Mouse (Mus musculus): ENCODE results near the gene Ubap2l. TPM values are rescaled to one million over a fixed set of nuclear protein-coding genes. Genes with fewer than 3 reads are reported as not detected.

Gene Ubap2l
- polyA plus RNA-seq, 2 experiments, result 52.4 to 70.4 TPM

DNA sequence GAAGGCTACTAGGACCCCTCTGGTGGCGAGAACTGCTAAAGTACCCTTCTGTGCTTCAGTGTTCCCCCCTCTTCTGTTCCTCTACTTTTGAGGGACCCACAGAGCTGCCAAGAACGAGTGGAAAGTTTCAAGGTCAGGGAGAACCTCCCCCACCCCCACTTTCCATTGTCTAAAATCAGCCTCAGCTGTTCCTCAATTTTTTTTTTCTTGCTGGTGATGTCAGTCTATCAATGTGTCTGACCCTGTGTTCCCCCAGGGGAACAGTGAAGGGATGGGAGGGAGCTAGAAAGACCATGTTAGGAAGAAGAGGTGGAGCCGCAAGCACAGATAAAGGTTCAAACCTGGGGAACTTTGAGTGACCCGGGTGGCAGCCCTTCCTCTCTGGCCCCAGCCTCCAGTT lies 19.9 kb upstream of the Ubap2l start, which contains the start of gene Tpm3:
TSS of gene Tpm3 (plus strand) at position 356 of the 400 bp plus-strand sequence.
- Histone ChIP-seq H3K4me2 (ENCODE audit: low read depth) (no peak within 1 kb of the TSS), H3K27ac (no peak within 1 kb of the TSS), H3K36me3 (replicated peaks; ENCODE audit: control insufficient read depth, insufficient read depth, low read depth) (no peaks in the 10 kb centered on the region), H3K9me3 (ENCODE audit: control insufficient read depth, low read length) (no peaks in the 10 kb centered on the region), H3K9ac (replicated peaks) (no peak within 1 kb of the TSS), H3K27me3 (ENCODE audit: control insufficient read depth, insufficient read depth, low read length) (no peaks in the 10 kb centered on the region), H3K4me1 (replicated peaks; ENCODE audit: control insufficient read depth in 2 of 2, insufficient read depth in 2 of 2, low read length in 1 of 2) (no peaks in the 10 kb centered on the region), H3K4me3 (ENCODE audit: insufficient read depth in 1 of 2, low read depth in 2 of 2, low read length in 2 of 2) (no peak within 1 kb of the TSS)
- 39% methylated on average over 4 of the region's 4 CpGs for WGBS (ENCODE audit: insufficient replicate concordance)
- DNase-seq (ENCODE audit: low read depth in 3 of 3, low spot score in 3 of 3) (no peak), ATAC-seq (ENCODE audit: insufficient read depth) (no peak)
- TF ChIP-seq EP300 (IDR thresholded peaks at IDR 0.05; ENCODE audit: low read depth) (no peak), CTCF (IDR thresholded peaks at IDR 0.05; ENCODE audit: low read depth) (no peak)

DNA sequence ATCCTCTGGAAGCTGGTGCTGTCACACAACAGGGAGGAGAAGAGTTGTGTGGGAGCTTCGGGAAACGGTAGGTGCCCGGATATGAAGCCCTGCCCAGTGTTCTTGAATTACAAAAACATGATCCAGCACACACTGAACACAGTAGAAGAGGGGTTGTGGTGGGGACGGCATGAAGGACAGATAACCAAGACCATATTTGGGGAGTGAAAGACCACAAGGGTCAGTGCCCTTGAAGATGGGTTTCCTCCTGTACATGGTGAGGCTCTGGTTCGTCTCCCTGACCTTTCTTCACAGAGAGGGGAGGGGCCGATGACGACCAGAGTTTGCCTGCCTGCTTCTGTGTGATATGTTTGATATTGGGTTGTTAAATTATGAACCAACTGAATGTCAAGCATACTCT lies 17.3 kb upstream of the Ubap2l start:
- Histone ChIP-seq H3K4me2 (ENCODE audit: low read depth) (no peak overlapping the region), H3K4me1 (replicated peaks; ENCODE audit: control insufficient read depth in 2 of 2, insufficient read depth in 2 of 2, low read length in 1 of 2) (no peaks in the 10 kb centered on the region), H3K27ac (no peak overlapping the region), H3K27me3 (ENCODE audit: control insufficient read depth, insufficient read depth, low read length) (no peaks in the 10 kb centered on the region), H3K4me3 (ENCODE audit: insufficient read depth in 1 of 2, low read depth in 2 of 2, low read length in 2 of 2) (no peak overlapping the region), H3K9me3 (ENCODE audit: control insufficient read depth, low read length) (no peaks in the 10 kb centered on the region), H3K9ac (replicated peaks) (no peak overlapping the region), H3K36me3 (replicated peaks; ENCODE audit: control insufficient read depth, insufficient read depth, low read depth) (no peaks in the 10 kb centered on the region)
- ATAC-seq (ENCODE audit: insufficient read depth) (no peak), DNase-seq (ENCODE audit: low read depth in 3 of 3, low spot score in 3 of 3) (no peak)
- TF ChIP-seq EP300 (IDR thresholded peaks at IDR 0.05; ENCODE audit: low read depth), result no peak
- 47% methylated on average over 7 of the region's 7 CpGs for WGBS (ENCODE audit: insufficient replicate concordance)

DNA sequence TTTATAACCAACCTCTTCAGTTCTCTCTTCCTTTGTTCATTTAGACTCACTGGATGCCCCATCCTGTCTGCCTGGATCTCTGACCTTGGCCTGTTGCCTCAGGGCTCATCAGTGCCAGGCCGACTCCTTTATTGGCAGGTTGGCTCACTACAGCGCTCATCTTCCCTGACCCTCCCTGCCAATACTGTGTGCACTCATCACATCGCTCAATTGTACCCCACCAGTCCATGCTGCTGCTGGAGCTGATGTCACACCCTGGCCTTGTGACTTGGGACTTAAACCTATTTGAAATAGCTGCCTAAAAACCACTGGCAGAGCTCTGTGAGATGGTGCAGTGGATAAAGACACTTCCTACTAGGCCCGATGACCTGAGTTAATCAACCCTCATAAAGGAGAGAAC lies 15.4 kb upstream of the Ubap2l start:
- Histone ChIP-seq H3K4me1 (replicated peaks; ENCODE audit: control insufficient read depth in 2 of 2, insufficient read depth in 2 of 2, low read length in 1 of 2) (no peaks in the 10 kb centered on the region), H3K27ac (no peak overlapping the region), H3K4me2 (ENCODE audit: low read depth) (no peak overlapping the region), H3K9me3 (ENCODE audit: control insufficient read depth, low read length) (no peaks in the 10 kb centered on the region), H3K4me3 (ENCODE audit: insufficient read depth in 1 of 2, low read depth in 2 of 2, low read length in 2 of 2) (no peak overlapping the region), H3K9ac (replicated peaks) (no peak overlapping the region), H3K27me3 (ENCODE audit: control insufficient read depth, insufficient read depth, low read length) (no peaks in the 10 kb centered on the region), H3K36me3 (replicated peaks; ENCODE audit: control insufficient read depth, insufficient read depth, low read depth) (no peaks in the 10 kb centered on the region)
- DNase-seq (ENCODE audit: low read depth in 3 of 3, low spot score in 3 of 3) (no peak), ATAC-seq (ENCODE audit: insufficient read depth) (no peak)
- 78% methylated on average over 4 of the region's 4 CpGs for WGBS (ENCODE audit: insufficient replicate concordance)
- TF ChIP-seq EP300 (IDR thresholded peaks at IDR 0.05; ENCODE audit: low read depth), result no peak
- no peak for TF ChIP-seq CTCF (IDR thresholded peaks at IDR 0.05; ENCODE audit: low read depth)

DNA sequence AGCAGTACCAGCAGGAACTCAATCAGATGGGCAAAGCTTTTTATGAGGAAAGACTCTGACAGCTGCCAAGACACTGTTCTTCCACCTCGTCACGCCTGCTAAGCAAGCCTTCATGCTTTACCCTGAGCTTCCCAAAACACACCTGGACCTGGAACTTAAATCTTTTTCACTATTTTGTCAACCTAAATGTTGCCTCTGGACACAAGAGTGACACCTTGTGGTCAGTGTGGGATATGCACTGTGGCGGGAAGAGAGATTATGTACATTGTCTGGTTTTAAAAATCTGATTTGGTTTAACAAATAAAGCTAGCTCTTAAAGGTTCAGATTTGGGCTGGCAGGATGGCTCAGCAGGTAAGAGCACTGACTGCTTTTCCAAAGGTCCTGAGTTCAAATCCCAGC lies 13.1 kb upstream of the Ubap2l start:
- WGBS (ENCODE audit: insufficient replicate concordance), result 42% methylated on average over 3 of the region's 3 CpGs
- Histone ChIP-seq H3K4me3 (ENCODE audit: insufficient read depth in 1 of 2, low read depth in 2 of 2, low read length in 2 of 2) (no peak overlapping the region), H3K4me2 (ENCODE audit: low read depth) (no peak overlapping the region), H3K27ac (no peak overlapping the region), H3K36me3 (replicated peaks; ENCODE audit: control insufficient read depth, insufficient read depth, low read depth) (peaks cover 10% of the 10 kb centered on the region), H3K9me3 (ENCODE audit: control insufficient read depth, low read length) (no peaks in the 10 kb centered on the region), H3K27me3 (ENCODE audit: control insufficient read depth, insufficient read depth, low read length) (no peaks in the 10 kb centered on the region), H3K4me1 (replicated peaks; ENCODE audit: control insufficient read depth in 2 of 2, insufficient read depth in 2 of 2, low read length in 1 of 2) (no peaks in the 10 kb centered on the region), H3K9ac (replicated peaks) (no peak overlapping the region)
- ATAC-seq (ENCODE audit: insufficient read depth), result no peak
- no peak for DNase-seq (ENCODE audit: low read depth in 3 of 3, low spot score in 3 of 3)
- TF ChIP-seq EP300 (IDR thresholded peaks at IDR 0.05; ENCODE audit: low read depth) (no peak), CTCF (IDR thresholded peaks at IDR 0.05; ENCODE audit: low read depth) (peak; percentile 87)

DNA sequence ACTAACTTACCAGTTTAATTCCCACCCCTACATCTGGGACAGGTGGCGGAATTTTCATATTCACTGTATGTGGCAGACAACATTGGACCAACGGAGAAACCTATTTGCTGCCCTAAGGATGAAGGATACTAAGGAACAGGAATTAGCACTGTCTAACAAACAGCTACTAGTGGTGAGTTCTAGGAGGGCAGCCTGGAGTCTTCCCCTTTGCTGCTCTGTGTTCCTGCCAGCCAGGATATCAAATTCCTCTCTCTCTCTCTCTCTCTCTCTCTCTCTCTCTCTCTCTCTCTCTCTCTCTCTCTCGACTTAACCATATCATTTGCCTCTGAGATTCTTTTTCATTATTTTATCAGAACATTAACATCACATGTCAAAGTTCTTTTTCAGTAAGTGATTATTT lies 12.0 kb upstream of the Ubap2l start:
- no peaks in the 10 kb centered on the region for H3K27me3 ChIP-seq (ENCODE audit: control insufficient read depth, insufficient read depth, low read length)
- no peak overlapping the region for H3K4me3 ChIP-seq (ENCODE audit: insufficient read depth in 1 of 2, low read depth in 2 of 2, low read length in 2 of 2)
- no peak overlapping the region for H3K9ac ChIP-seq (replicated peaks)
- H3K9me3 ChIP-seq (ENCODE audit: control insufficient read depth, low read length), result no peaks in the 10 kb centered on the region
- TF ChIP-seq EP300 (IDR thresholded peaks at IDR 0.05; ENCODE audit: low read depth), result no peak
- no peak for TF ChIP-seq CTCF (IDR thresholded peaks at IDR 0.05; ENCODE audit: low read depth)
- H3K4me2 ChIP-seq (ENCODE audit: low read depth), result no peak overlapping the region
- H3K27ac ChIP-seq, result no peak overlapping the region
- H3K36me3 ChIP-seq (replicated peaks; ENCODE audit: control insufficient read depth, insufficient read depth, low read depth), result peaks cover 14% of the 10 kb centered on the region
- no peak for ATAC-seq (ENCODE audit: insufficient read depth)
- WGBS (ENCODE audit: insufficient replicate concordance), result 60% methylated on average over 3 of the region's 3 CpGs
- no peak for DNase-seq (ENCODE audit: low read depth in 3 of 3, low spot score in 3 of 3)
- no peaks in the 10 kb centered on the region for H3K4me1 ChIP-seq (replicated peaks; ENCODE audit: control insufficient read depth in 2 of 2, insufficient read depth in 2 of 2, low read length in 1 of 2)
